Mouse (Mus musculus): ENCODE results near the gene Tprgl.

DNA sequence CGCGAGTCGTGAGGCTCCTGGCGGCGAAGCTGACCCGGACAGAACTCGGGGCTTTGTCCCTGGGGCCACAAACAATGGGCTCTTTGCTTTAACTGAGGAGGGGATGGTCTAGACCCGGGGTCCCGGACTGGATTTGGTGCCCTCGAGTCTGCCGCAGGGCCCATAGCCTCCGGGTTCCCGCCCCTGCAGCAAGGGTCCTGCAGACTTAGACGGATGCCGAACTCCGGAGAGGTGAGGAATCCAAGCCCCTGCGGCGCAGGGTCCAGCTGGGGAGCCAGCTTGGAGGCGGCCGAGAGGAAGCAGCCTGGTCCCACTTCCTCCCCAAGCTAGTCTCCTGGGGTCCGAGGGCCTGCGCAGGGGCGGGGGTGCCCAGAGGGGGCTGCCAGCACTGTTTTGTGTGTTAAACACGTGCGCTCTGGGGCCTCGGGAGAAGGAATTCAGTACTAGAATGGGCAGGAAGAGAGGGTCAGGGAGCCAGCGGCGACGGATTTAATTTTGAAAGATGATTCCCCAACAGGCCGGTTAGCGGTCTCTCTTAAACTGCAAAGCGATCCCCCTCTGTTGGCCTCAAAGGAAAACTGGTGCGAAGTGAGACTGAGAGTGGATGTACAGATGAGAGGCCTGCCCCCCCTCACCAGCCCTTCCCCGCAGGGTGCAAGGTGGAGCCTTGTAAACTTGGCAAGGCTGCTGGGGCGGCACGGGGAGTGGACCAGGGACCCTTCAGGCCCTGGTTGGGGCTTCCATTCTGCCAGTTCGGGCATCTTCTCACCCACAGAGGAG is 10.9 kb upstream of the Tprgl start:
- TF ChIP-seq CTCF (IDR thresholded peaks at IDR 0.05; ENCODE audit: control insufficient read depth, insufficient read depth, insufficient read length), result no peak
- no peak for TF ChIP-seq MYOD1 (IDR thresholded peaks at IDR 0.05; ENCODE audit: control insufficient read depth, insufficient read length, low read depth)
- no peak for TF ChIP-seq MAX (IDR thresholded peaks at IDR 0.05)
- TF ChIP-seq MYOG (IDR thresholded peaks at IDR 0.05; ENCODE audit: control insufficient read depth, extremely low read depth, insufficient read length), result no peak
- no peak for TF ChIP-seq CEBPB (IDR thresholded peaks at IDR 0.05; ENCODE audit: low read depth)

Measured in C2C12 (cell line).